Mouse (Mus musculus) cerebellum, adult (tissue): Measurements from ENCODE around the gene Rmnd5b.
"Not testable (repeated sequence)": the region's sequence is repeated elsewhere in the genome, so short reads cannot be mapped to it uniquely, and the experiment has no call there.

ENCODE experiments used
- ATAC-seq: cut with Nextera tagmentation; 2 replicates; pipeline ENCODE4 v1.9.2; 2017; ENCODE audit warnings: mild to moderate bottlenecking, moderate library complexity, mixed read lengths; ENCODE audit not compliant: insufficient number of reproducible peaks, low FRiP score, low TSS enrichment

The Rmnd5b gene

GRCm38 (mm10) chr11:51635525-51636322, at the start of gene Rmnd5b:
Rmnd5b (minus strand) TSS chr11:51635896.
- ATAC-seq = peak; percentile 91

- no peak for ATAC-seq
These were observed 46.3 kb upstream of the Rmnd5b start for GRCm38 (mm10) chr11:51681976-51682374.

GRCm38 (mm10) chr11:51681324-51681975, 45.8 kb upstream of the Rmnd5b start:
- 0 out of 2 replicates have a peak, but pooled peaks have one; percentile 36 for ATAC-seq

GRCm38 (mm10) chr11:51679466-51679865, 43.8 kb upstream of the Rmnd5b start:
- ATAC-seq = no peak

- ATAC-seq = no peak
These were observed 42.2 kb upstream of the Rmnd5b start for GRCm38 (mm10) chr11:51677737-51678418.

- ATAC-seq = no peak
These were observed 39.7 kb upstream of the Rmnd5b start for GRCm38 (mm10) chr11:51675386-51675785.

- ATAC-seq = no peak
These were observed 37.6 kb upstream of the Rmnd5b start for GRCm38 (mm10) chr11:51673291-51673690.

GRCm38 (mm10) chr11:51671376-51671775, 35.7 kb upstream of the Rmnd5b start:
- no peak for ATAC-seq

GRCm38 (mm10) chr11:51670846-51671245, 35.1 kb upstream of the Rmnd5b start:
- ATAC-seq = no peak

- ATAC-seq = not testable (repeated sequence)
These were observed 29.1 kb upstream of the Rmnd5b start for GRCm38 (mm10) chr11:51664747-51665146.

GRCm38 (mm10) chr11:51662632-51663031, 26.9 kb upstream of the Rmnd5b start:
- ATAC-seq = no peak

GRCm38 (mm10) chr11:51661867-51662365, 26.2 kb upstream of the Rmnd5b start:
- ATAC-seq = no peak

GRCm38 (mm10) chr11:51658705-51659104, 23.0 kb upstream of the Rmnd5b start:
- ATAC-seq = no peak

- no peak for ATAC-seq
These were observed 22.6 kb upstream of the Rmnd5b start for GRCm38 (mm10) chr11:51658291-51658690.

GRCm38 (mm10) chr11:51656798-51657521, 21.3 kb upstream of the Rmnd5b start:
- no peak for ATAC-seq

GRCm38 (mm10) chr11:51654891-51655290, 19.2 kb upstream of the Rmnd5b start:
- no peak for ATAC-seq

GRCm38 (mm10) chr11:51653736-51654135, 18.0 kb upstream of the Rmnd5b start:
- ATAC-seq = no peak

- no peak for ATAC-seq
These were observed 17.3 kb upstream of the Rmnd5b start for GRCm38 (mm10) chr11:51652889-51653418.

GRCm38 (mm10) chr11:51650691-51651515, 15.2 kb upstream of the Rmnd5b start, which contains the start of the genes N4bp3 and D930048N14Rik:
N4bp3 (minus strand) TSS chr11:51650842.
D930048N14Rik (plus strand) TSS chr11:51650954.
- 0 out of 2 replicates have a peak, but pooled peaks have one; percentile 40 for ATAC-seq
